Mouse (Mus musculus) urinary bladder, adult 18-20 months (tissue): ENCODE data around the gene Ergic1.

Source experiments
- DNase-seq, 2 experiments: peaks; one replicate each; pipeline ENCODE4 v3.0.0; 2022; ENCODE audit warnings: low spot score in 2 of 2, mixed read lengths in 2 of 2

Gene Ergic1

GRCm38 (mm10) chr17:26537722-26538471 lies 23.4 kb upstream of the Ergic1 start:
- DNase-seq = no peak

DNA sequence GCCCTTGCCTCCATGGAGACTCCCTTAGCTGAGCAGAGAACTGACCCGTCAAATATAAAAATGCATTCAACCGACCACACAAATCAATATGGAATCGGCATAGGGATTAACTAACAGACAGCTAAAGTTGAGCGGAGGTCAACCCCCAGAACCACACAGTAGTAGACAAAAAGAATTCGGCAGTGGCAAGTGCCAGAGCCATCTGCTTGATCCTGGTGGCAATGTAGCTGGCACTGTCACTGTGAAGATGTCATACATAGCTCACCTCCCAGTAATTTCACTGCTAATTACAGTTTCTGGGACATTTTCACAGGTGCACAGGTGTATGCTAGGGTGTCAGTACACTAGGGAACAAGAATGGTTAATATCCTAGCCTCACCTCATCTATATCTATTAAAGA lies 21.2 kb upstream of the Ergic1 start:
- no peak for DNase-seq

GRCm38 (mm10) chr17:26544319-26544963 lies 16.8 kb upstream of the Ergic1 start:
- no peak for DNase-seq

DNA sequence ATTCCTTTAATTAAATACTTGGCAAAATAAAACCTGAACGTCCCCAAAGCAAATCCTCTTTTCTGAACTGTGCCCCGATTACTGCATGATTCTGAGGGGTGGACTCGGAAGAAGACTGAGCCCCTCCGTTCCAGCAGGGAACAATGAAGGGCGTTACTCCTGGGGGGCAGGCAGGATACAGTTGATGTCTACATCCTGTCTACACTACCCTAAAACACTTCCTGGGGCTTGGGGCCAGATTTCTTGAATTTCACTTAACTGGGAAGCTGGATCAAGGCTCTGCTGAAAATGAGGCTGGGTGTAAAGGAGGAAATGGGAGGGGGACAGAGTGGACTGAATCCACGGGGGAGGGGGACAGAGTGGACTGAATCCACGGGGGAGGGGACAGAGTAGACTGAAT lies 13.5 kb upstream of the Ergic1 start:
- DNase-seq = no peak

GRCm38 (mm10) chr17:26548566-26548965 lies 12.7 kb upstream of the Ergic1 start:
- DNase-seq = no peak

DNA sequence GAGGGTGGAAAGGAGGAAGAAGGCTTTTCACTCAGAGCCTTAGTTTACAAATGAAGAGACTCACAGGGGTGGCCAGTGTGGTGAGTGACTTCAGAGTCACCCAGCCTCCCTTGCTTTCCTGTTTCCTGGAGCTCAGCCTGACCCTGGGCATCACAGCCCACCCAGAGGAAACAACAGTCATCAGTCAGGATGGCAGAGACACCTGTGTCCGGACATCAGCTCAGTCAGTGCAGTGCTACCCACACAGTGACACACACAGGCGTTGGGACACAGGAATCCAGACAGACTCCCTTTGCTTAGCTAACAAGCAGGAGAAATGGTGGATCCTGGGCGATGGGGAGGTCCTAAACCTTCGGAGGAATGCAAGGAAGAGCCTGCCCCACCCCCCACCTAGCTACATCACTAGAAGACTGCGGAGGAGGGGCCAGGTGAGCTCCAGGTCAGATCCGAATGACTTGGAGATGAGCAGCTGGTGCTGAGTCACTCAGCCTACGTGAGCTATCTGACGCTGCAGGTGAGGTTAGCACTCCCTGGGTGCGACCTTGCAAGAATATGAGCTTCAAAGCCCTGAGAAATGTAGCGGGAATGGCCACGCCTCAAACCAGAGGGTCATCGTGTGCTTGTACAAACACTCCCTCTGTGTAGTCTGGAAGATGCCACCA lies 12.0 kb upstream of the Ergic1 start:
- no peak for DNase-seq

DNA sequence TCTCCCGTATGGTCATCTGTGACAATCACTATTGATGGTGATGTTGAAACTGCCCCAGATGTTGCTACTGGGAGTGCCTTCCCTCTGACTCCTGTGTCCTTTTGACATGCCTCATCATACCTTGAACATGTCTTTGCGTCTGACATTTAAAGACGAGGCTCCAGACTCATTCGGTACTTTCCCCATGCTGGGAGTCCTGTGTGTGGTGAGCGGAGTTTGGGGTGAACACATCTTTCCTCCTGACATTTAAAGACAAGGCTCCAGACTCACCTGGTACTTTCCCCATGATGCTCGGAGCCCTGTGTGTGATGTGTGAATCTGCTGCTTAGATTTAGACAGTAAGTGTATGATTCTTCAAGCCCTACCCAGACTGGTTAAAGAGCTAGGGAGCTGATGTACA lies 10.2 kb upstream of the Ergic1 start:
- DNase-seq = no peak

- no peak for DNase-seq
Measured at GRCm38 (mm10) chr17:26553033-26553432, 8.3 kb upstream of the Ergic1 start.

DNA sequence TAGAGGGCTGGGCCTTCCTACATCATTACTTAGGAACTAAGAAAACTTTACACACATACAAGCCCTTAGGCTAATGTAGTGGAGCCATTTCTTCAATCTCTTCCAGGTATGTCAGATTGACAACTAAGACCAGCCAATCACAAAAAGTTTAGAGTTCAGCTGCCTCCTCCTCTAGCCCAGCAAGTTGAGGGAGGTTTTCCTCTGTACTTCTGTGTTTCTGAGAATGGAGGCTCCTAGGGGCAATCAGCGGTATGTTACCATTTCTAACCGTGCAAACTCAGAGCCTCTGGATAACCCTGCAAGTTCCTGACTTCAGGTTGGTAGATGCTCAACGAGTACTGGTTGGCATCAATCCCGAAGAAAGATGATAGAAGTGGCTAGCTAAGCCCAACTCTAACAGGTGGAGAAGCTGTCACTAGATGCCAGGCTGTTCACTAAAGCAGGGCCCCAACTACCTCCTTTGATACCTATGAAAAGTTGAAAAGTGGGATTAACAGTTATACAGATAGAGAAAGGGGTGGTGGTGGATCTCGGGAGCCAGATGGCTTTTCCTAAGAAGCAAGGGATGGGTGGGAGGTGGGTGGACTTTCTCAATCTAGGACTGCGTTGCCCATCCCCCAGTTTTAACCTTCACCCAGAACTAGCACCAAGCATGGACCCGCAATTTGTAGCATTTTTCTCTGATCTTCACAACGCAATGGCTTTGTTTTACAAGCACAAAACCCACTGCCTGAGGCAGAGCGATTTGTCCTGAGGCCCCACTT lies 581 bp upstream of the Ergic1 start:
- DNase-seq = no peak

- DNase-seq = no peak
Measured at GRCm38 (mm10) chr17:26561651-26562181, 427 bp downstream of the Ergic1 start, which contains the start of gene Dusp1. Gene Dusp1 (minus strand): TSS chr17:26562128.

DNA sequence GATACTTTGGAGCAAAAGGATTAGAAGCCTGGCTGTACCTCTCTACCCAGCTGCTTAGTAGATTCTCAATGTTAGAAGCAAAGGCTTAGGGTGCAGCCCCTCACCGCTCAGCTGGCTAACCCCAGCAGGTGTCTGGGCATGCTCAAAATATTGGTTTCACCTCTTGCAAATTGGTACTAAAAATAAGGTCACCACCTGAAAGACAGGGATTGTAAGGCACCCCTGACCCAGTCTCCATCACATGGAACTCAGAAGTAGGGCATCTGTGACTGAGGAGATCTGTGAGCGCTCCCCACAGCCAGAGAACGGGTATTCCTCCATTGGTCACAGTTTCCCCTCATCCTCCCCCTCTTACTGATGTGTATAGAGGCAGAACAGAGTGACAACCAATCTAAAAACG lies 1.0 kb downstream of the Ergic1 start:
- DNase-seq = no peak

DNA sequence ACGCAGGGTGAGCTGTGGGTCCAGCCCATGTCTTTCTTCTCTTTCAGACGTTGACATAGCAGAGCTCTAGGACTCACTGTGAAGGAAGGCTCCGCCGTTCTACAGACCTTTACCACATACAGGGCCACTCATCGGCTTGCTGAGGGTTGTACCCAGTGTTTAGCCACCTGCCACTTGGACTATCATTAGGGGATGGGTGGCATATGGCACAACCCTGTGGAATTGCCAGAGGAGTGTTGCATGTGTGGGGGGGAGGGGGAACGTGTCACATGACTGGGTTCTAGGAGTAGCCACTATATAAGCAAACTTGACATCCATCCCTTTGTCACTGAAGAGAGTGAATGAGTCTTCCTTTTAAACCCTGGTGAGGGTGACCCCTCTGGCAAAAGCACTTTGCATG lies 2.2 kb downstream of the Ergic1 start:
- DNase-seq = no peak

GRCm38 (mm10) chr17:26564439-26564838 lies 3.1 kb downstream of the Ergic1 start:
- DNase-seq = peak in 1 of 2 experiments; percentile 60

GRCm38 (mm10) chr17:26567142-26567817 lies 6.0 kb downstream of the Ergic1 start:
- DNase-seq = no peak

- no peak for DNase-seq
Measured at GRCm38 (mm10) chr17:26567818-26568173, 6.5 kb downstream of the Ergic1 start.

DNA sequence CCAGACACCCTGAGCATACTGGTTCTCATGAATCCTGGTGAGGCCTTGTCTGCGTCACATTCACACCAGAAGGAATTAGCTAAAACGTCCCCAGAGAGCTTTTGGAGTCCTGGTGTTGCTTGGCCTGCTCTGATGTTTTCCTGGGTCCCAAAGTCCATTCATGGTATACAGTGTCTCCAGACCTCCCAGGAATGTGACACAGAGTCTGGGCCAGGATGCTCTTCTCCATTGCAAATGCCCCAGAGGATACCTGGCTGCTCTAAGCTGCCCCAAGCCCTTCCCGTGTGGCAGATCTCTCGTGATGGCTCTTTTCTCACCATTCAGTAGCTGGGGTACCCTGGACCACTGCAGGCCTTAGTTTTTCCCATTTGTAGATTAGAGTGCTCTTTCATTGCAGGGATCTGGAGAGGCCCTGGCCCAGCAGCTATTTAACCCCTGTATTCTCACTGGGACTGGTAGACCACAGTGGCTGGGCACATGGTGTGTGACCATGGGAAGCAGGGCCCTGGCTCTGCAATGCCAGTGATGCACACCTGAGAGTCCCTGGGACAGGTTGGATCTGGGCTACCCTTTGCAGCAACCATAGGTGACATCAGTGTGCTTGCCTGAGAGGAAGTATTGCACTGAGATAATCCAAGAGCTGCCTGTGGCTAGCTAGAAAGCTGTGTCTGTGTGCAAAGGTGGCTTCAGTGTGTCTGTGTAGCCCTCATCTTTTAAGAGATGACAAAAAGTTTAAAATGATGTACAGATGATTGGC lies 8.5 kb downstream of the Ergic1 start:
- DNase-seq = no peak

DNA sequence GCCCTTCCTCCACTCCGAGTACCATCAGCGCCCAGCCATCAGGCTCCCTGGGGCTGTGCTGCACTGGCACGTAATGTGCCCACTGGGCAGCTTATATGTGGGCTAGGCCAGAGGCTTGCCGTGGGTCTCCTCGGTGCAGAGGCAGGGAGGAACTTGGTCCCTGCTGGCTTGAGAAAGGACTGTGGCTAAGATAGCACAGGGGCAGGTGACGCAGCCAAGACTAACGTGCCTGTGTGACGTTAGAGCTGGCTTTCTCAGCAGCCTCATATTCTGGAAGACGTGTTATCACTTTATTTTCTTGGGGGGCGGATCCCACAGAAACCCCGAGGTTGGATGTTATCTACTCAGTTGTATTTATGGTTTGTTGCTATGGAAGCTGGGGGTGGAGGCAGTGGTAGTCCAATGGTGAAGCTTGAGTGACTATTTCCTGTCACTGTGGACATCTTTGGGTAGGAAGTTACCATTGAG lies 9.4 kb downstream of the Ergic1 start:
- no peak for DNase-seq

GRCm38 (mm10) chr17:26571377-26571776 lies 10.1 kb downstream of the Ergic1 start:
- no peak for DNase-seq

- DNase-seq = no peak
Measured at GRCm38 (mm10) chr17:26572265-26572664, 11.0 kb downstream of the Ergic1 start.

- no peak for DNase-seq
Measured at GRCm38 (mm10) chr17:26574118-26574517, 12.8 kb downstream of the Ergic1 start.
